ENCODE assay signal across 13 mouse cellular contexts in the genomic region with DNA sequence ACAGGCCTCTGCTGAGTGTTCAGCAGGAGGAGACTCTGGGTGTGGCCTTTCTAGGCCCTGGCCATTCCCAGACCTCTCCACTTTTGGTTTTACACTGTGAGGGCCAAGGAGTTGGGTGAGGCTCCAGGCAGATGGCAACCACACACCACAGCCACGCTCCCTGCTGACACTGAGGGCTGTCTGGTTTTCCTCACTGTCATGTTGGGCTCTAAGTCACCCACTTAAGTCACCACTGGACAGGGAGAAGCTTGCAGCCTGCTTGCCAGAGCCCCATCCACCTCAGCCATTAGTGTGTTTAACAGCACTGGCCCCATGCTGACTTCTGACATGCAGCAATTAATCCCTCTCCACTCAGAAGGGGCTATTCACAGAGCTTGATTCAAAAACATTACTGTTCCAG.
A peak's percentile ranks its signal among the peaks of the same experiment; 100 is the strongest.
DNase-seq lines count a peak whose midpoint lies in the region; ATAC-seq and TF ChIP-seq lines count a peak whose summit lies in the region.
"Had no signal": no experiment of that assay in that cellular context is flagged by ENCODE, and none has a peak within 500 bp of the region (broad histone marks: within the 10 kb centered on the region; RNA-seq: fewer than 3 reads in every experiment).

No protein-coding gene starts in this region.

- H3K4me1 ChIP-seq in hindbrain, embryonic 14.5 days (replicated peaks; ENCODE audit: control insufficient read depth, insufficient read depth, low read length): no peaks in the 10 kb centered on the region
- no peaks in the 10 kb centered on the region for H3K4me1 ChIP-seq in hindbrain, postnatal 0 days (ENCODE audit: insufficient read depth, low read length)
- H3K4me1 ChIP-seq in heart, embryonic 12.5 days (replicated peaks): peaks cover 7% of the 10 kb centered on the region
- peaks cover 7% of the 10 kb centered on the region; the same call in 1 of the 2 replicates for H3K4me1 ChIP-seq in limb, embryonic 13.5 days
- H3K4me1 ChIP-seq in forebrain, embryonic 11.5 days (replicated peaks; ENCODE audit: control insufficient read depth, insufficient read depth, low read length): no peaks in the 10 kb centered on the region

- H3K9me3 ChIP-seq in hindbrain, embryonic 14.5 days (ENCODE audit: control insufficient read depth, low read length): no peaks in the 10 kb centered on the region
- no peaks in the 10 kb centered on the region for H3K9me3 ChIP-seq in hindbrain, postnatal 0 days (ENCODE audit: low read length)
- peaks cover 9% of the 10 kb centered on the region for H3K9me3 ChIP-seq in heart, embryonic 12.5 days (replicated peaks)
- H3K9me3 ChIP-seq in limb, embryonic 13.5 days: no peaks in the 10 kb centered on the region
- no peaks in the 10 kb centered on the region for H3K9me3 ChIP-seq in forebrain, embryonic 11.5 days (ENCODE audit: control insufficient read depth, low read length)

- H3K4me2 ChIP-seq in hindbrain, embryonic 14.5 days (replicated peaks): no peak overlapping the region
- H3K4me2 ChIP-seq in hindbrain, postnatal 0 days (ENCODE audit: low read depth, low read length): no peak overlapping the region
- no peak overlapping the region for H3K4me2 ChIP-seq in heart, embryonic 12.5 days
- H3K4me2 ChIP-seq in limb, embryonic 13.5 days (replicated peaks): no peak overlapping the region
- no peak overlapping the region for H3K4me2 ChIP-seq in forebrain, embryonic 11.5 days (ENCODE audit: low read depth, low read length, severe bottlenecking)
- H3K4me2 ChIP-seq: liver, embryonic 11.5 days had no signal

- H3K9ac ChIP-seq in hindbrain, embryonic 14.5 days: no peak overlapping the region
- no peak overlapping the region for H3K9ac ChIP-seq in hindbrain, postnatal 0 days (replicated peaks; ENCODE audit: low read length)
- no peak overlapping the region for H3K9ac ChIP-seq in heart, embryonic 12.5 days
- no peak overlapping the region for H3K9ac ChIP-seq in limb, embryonic 13.5 days
- H3K9ac ChIP-seq in forebrain, embryonic 11.5 days (ENCODE audit: low read length): no peak overlapping the region

- no peaks in the 10 kb centered on the region for H3K27me3 ChIP-seq in hindbrain, embryonic 14.5 days (ENCODE audit: control insufficient read depth, insufficient read depth, low read length)
- no peaks in the 10 kb centered on the region for H3K27me3 ChIP-seq in hindbrain, postnatal 0 days (ENCODE audit: insufficient read depth, low read length)
- H3K27me3 ChIP-seq in heart, embryonic 12.5 days (replicated peaks): no peaks in the 10 kb centered on the region
- no peaks in the 10 kb centered on the region for H3K27me3 ChIP-seq in limb, embryonic 13.5 days
- no peaks in the 10 kb centered on the region for H3K27me3 ChIP-seq in forebrain, embryonic 11.5 days (ENCODE audit: control insufficient read depth, insufficient read depth, low read length)

- TF ChIP-seq CTCF in hindbrain, postnatal 0 days (IDR thresholded peaks at IDR 0.05; ENCODE audit: low read depth): no peak
- TF ChIP-seq CTCF in layer of hippocampus, adult 2 months (conservative IDR thresholded peaks at IDR 0.05): no peak

- peak; percentile 31; the same call in 1 of the 2 replicates for ATAC-seq in hindbrain, embryonic 14.5 days (ENCODE audit: low FRiP score)
- ATAC-seq in hindbrain, postnatal 0 days: no peak
- ATAC-seq in heart, embryonic 12.5 days (ENCODE audit: insufficient number of reproducible peaks, low FRiP score): peak; percentile 82
- ATAC-seq in limb, embryonic 13.5 days (ENCODE audit: low FRiP score, low read depth): 0 out of 2 replicates have a peak, but pooled peaks have one; percentile 15
- ATAC-seq in forebrain, embryonic 11.5 days (replicated peaks; ENCODE audit: low FRiP score): no peak
- ATAC-seq: forebrain, embryonic 14.5 days had no signal

- H3K36me3 ChIP-seq in hindbrain, embryonic 14.5 days (replicated peaks; ENCODE audit: control insufficient read depth, insufficient read depth): no peaks in the 10 kb centered on the region
- H3K36me3 ChIP-seq in hindbrain, postnatal 0 days (ENCODE audit: insufficient read depth, low read length): no peaks in the 10 kb centered on the region
- H3K36me3 ChIP-seq in heart, embryonic 12.5 days: no peaks in the 10 kb centered on the region
- H3K36me3 ChIP-seq in limb, embryonic 13.5 days: no peaks in the 10 kb centered on the region
- no peaks in the 10 kb centered on the region for H3K36me3 ChIP-seq in forebrain, embryonic 11.5 days (ENCODE audit: control insufficient read depth, insufficient read depth, low read length)

- 62% methylated on average over 1 of the region's 1 CpGs for WGBS in hindbrain, embryonic 14.5 days
- 58% methylated on average over 1 of the region's 1 CpGs for WGBS in hindbrain, postnatal 0 days
- 21% methylated on average over 1 of the region's 1 CpGs for WGBS in heart, embryonic 12.5 days
- 13% methylated on average over 1 of the region's 1 CpGs for WGBS in limb, embryonic 13.5 days
- 60% methylated on average over 1 of the region's 1 CpGs for WGBS in forebrain, embryonic 11.5 days

- no peak overlapping the region for H3K27ac ChIP-seq in hindbrain, embryonic 14.5 days
- no peak overlapping the region for H3K27ac ChIP-seq in hindbrain, postnatal 0 days
- peak overlapping the region; percentile 31 for H3K27ac ChIP-seq in heart, embryonic 12.5 days (ENCODE audit: poor library complexity, severe bottlenecking)
- H3K27ac ChIP-seq in limb, embryonic 13.5 days: no peak overlapping the region; the same call in 1 of the 2 replicates
- no peak overlapping the region for H3K27ac ChIP-seq in layer of hippocampus, adult 2 months
- no peak overlapping the region for H3K27ac ChIP-seq in forebrain, embryonic 11.5 days (ENCODE audit: low read depth, low read length)

- no peak overlapping the region for H3K4me3 ChIP-seq in hindbrain, embryonic 14.5 days (replicated peaks; ENCODE audit: low read length)
- H3K4me3 ChIP-seq in hindbrain, postnatal 0 days (ENCODE audit: low read length): no peak overlapping the region
- H3K4me3 ChIP-seq in heart, embryonic 12.5 days: no peak overlapping the region
- no peak overlapping the region for H3K4me3 ChIP-seq in limb, embryonic 13.5 days
- H3K4me3 ChIP-seq in layer of hippocampus, adult 2 months: no peak overlapping the region
- H3K4me3 ChIP-seq in forebrain, embryonic 11.5 days (ENCODE audit: low read depth, low read length): no peak overlapping the region
- H3K4me3 ChIP-seq: myocyte had no signal

- no peak for DNase-seq in hindbrain, embryonic 14.5 days (ENCODE audit: low spot score)
- DNase-seq in hindbrain, postnatal 0 days (ENCODE audit: low spot score): no peak
- peak; percentile 16 for DNase-seq in embryo, embryonic 11 days
- DNase-seq in layer of hippocampus, adult 2 months (ENCODE audit: low spot score in 2 of 2): no peak
- no peak for DNase-seq in forebrain, embryonic 11.5 days (ENCODE audit: low spot score)
- no peak for DNase-seq in cerebellum, postnatal 36 days
- DNase-seq: lung, postnatal 36 days; right cerebral cortex, adult 18-20 months had no signal

Comparison
In these comparisons a context has a peak if more than half of its experiments do, and no peak if none do; other contexts are left out.
1. ATAC-seq: peak in hindbrain, embryonic 14.5 days (single experiment), heart, embryonic 12.5 days (single experiment) and limb, embryonic 13.5 days (single experiment); none in hindbrain, postnatal 0 days (single experiment) and forebrain, embryonic 11.5 days (single experiment).